Mouse (Mus musculus): ENCODE data around the gene Mfsd1.

Gene Mfsd1

GRCm38 (mm10) chr3:67582273-67583124, at the start of gene Mfsd1:
Mfsd1 (plus strand) TSS chr3:67582741.
- DNase-seq: peak; percentile 85 to 87

DNA sequence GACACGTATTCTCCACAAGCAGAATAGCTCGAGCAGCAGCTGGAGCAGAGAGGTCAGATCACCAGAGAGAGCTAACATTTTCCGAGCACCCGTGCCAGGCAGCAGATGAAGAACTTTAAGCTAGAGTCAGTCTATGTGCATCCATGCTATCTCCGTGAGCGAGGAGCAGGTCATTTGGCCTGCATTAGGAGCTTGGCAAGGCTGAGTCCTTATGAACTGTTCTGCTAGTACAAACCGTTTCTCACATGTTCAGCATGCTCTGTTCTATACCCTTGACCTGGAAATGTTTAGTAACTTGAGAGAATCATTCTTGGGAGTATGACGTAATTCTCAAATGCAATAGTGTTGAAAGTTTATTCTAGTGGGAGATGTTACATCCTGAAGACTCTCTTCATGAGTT, 38.9 kb upstream of the Mfsd1 start:
- DNase-seq: no peak

DNA sequence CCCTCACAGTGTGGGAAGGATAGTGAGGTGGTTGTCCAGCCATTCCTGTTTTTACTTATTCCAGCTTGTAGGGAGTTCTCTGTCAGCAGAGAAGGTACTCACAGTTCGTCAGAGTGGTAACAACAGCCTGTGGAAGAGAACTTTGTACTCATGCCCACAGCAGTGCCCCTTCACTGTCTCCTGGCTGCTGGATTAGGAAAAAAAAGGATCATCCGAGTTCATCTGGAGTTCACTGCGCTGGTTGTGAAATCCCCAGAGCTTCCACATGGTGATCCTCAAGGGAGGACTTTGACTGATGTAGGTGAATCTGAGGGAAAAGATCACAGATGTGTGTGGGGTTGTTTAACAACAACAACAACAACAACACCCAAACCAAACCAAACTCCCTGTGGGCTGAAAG, 31.3 kb upstream of the Mfsd1 start:
- DNase-seq: no peak

DNA sequence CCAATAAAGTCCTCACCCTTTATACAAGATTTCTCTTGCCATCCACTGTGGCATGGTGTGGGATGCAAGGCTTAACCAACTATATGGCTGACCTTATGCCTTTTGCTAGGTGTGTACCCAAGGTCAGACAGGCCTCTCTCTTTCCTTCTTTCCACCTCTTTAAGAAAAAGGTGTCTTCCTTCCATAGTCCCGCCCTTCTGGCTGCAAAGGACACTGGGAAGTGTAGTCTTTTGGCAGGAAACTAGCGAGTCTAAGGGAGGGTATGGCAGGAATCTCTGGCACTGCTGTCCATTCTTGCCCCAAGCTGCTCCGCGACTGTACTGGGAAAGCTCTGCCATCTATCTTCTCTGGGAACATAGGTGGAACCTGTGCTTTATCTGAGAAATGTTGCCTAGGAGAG, 29.3 kb upstream of the Mfsd1 start:
- DNase-seq: peak; percentile 19 to 23

- no peak for DNase-seq
Measured at GRCm38 (mm10) chr3:67553927-67554448, 28.6 kb upstream of the Mfsd1 start.

GRCm38 (mm10) chr3:67555211-67555610, 27.3 kb upstream of the Mfsd1 start:
- no peak for DNase-seq

DNA sequence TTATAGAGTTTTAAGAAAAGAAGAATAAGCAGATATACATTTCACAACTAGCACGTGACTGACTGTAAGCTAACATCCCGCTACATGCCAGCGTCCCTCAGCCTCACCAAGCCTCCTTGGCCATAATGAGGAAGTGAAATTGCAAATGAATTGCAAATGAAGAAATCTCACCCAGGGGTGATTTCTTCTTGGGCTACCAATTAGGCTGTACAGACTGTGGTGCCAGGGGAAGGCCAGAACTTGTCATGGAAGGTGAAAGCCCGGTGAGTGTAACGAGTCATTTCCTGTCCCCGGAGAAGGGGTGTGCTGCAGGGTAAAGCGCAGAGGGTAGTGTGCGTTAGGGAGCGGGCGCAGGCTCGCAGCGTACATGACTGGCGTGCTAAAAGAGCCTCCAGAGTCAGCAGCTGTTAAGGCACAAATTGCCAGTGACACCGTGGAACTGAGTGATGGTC, 25.3 kb upstream of the Mfsd1 start:
- DNase-seq: peak; percentile 18 to 26

DNA sequence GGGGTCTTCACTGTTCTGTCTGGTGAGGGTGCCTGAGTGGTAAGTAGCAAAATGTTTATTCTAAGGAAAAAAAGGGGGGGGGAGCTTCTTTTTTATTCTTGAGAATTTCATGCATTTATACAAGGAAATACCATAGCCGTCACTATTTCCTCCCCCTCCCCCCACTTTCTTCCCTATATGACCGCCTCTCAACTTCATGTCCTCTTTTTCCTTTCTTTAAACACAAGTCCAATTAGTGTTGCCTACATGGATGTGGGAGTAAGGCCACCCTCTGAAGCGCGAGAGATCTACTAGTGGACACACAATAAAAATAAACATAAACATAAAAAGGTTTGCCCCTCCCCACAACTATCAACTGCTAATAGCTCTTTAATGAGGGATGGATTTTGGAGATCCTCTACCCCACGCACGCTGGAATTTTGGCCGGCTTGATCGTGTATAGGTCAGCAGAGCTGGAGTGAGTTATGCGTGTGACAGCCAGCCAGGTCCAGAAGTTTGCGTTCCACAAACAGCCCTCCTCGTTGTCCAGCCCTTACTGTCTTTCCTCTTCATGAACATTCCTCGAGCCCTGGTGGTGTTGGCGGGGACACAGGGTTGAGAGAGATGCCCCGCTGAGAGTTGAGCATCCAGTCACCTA, 24.7 kb upstream of the Mfsd1 start:
- DNase-seq: no peak

GRCm38 (mm10) chr3:67564731-67565357, 17.7 kb upstream of the Mfsd1 start:
- no peak for DNase-seq

DNA sequence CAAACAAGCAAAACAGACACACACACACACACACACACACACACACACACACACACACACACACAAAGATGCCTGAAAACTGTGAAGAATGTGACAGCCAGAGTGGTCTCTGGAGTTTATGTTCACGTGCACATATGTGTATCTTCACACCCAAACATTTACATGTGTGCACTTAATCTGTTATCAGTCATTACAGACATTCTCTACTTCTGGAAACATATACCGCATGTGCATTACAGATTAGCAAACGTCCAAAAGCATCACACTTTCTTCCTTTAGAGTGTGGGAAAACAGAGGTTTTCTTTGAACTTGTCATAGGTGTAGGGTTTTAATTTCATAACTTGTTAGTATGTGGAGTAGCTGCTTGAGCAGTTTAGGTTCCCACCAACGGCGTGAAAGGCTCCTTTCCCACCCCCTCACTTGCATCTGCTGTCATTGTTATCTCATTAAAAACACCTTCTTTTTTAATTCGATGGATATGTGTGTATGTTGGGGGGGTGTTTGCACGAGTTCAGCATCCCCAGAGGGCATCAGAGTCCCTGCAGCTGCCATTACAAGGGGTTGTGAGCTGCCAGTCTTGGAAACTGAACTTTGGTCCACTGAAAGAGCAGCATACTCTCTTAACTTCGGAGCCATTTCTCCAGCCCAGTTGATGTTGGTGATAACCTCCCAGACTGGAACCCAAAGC, 16.9 kb upstream of the Mfsd1 start:
- DNase-seq: no peak

DNA sequence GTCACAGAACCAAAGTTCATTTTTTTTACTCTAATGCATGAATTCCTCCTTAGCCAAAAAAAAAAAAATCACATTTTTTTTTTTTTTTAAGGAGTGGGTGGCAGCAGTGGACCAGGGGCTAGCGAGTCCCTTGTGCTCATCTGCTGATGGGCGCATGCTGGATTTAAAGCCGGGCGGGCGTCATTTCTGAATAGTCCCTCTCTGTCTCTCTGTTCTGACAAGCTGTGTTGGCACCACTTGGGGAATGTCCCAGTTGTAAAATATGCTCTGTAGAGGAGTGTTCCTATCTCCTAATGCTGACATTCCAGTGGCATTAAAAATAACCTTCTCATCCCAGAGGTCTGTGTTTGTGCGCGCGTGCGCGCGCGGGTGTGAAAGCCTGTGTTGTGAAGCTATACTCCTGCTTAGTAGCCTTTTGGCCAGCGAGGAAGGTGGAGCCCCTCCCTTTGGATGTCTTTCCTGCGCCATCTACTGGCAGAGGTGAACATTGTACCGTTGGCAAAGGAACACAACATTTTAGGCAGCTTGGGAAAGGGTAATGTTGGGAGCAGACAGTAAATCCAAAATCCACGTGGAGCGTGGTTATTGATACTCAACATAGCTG, 14.4 kb upstream of the Mfsd1 start:
- peak; percentile 54 to 64 for DNase-seq

GRCm38 (mm10) chr3:67572918-67573317, 9.6 kb upstream of the Mfsd1 start:
- DNase-seq: peak in 1 of 2 experiments; percentile 17

- no peak for DNase-seq
Measured at GRCm38 (mm10) chr3:67573523-67573922, 9.0 kb upstream of the Mfsd1 start.

DNA sequence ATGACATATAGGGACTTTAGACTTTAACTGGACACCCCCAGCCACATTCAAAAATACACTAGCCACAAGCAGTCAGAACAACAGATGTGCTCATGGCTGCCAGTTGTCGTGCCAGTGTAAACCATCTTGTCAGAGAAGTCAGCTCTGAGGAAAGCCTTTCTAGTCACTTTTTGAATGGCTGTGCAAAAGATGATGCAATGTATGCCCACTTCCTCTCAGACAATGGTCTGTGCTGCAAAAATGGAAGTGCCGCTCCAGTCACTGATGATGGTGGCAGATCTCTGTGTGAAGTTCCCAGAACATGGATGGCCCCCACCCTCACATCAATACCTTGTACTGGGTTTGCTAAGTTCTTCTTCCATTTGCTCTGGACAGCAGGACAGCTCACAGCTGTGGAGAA, 6.3 kb upstream of the Mfsd1 start:
- no peak for DNase-seq

- DNase-seq: no peak
Measured at GRCm38 (mm10) chr3:67576724-67577123, 5.8 kb upstream of the Mfsd1 start.

GRCm38 (mm10) chr3:67583125-67583845, 744 bp downstream of the Mfsd1 start:
- no peak for DNase-seq

- no peak for DNase-seq
Measured at GRCm38 (mm10) chr3:67583846-67584186, 1.3 kb downstream of the Mfsd1 start.

GRCm38 (mm10) chr3:67586511-67586910, 4.0 kb downstream of the Mfsd1 start:
- DNase-seq: no peak

- peak in 1 of 2 experiments; percentile 15 for DNase-seq
Measured at GRCm38 (mm10) chr3:67587430-67587829, 4.9 kb downstream of the Mfsd1 start.

- peak in 1 of 2 experiments; percentile 5 for DNase-seq
Measured at GRCm38 (mm10) chr3:67601616-67602138, 19.1 kb downstream of the Mfsd1 start.

- no peak for DNase-seq
Measured at GRCm38 (mm10) chr3:67618222-67618621, 35.7 kb downstream of the Mfsd1 start.

- no peak for DNase-seq
Measured at GRCm38 (mm10) chr3:67624629-67625028, 42.1 kb downstream of the Mfsd1 start.

Data from lung, adult 18-20 months (tissue).